Mouse (Mus musculus) MEL (cell line): ENCODE measurements around the gene Ppfia3. TPM values are rescaled to one million over a fixed set of nuclear protein-coding genes. Genes with fewer than 3 reads are reported as not detected.

Source experiments
- DNase-seq: peaks from one replicate; pipeline ENCODE4 v3.0.0; 2011; ENCODE audit warnings: low read depth, low spot score
- H3K27ac ChIP-seq: 2 replicates; pipeline ENCODE4 v1.5.1; 2012; ENCODE audit warnings: low read depth, mild to moderate bottlenecking, control low read depth, low read length, moderate library complexity; ENCODE audit not compliant: control insufficient read depth
- H3K27me3 ChIP-seq, 2 experiments: fragments of 150-350 bp in 1 of 2; sonication (generic) in 1 of 2; 2 replicates each; pipeline ENCODE4 v1.6.1; 2012; ENCODE audit warnings: low read length in 2 of 2, mild to moderate bottlenecking in 2 of 2, improper control_type of control experiment in 1 of 2, moderate library complexity in 1 of 2; ENCODE audit not compliant: insufficient read depth in 2 of 2, control insufficient read depth in 1 of 2
- H3K36me3 ChIP-seq, 2 experiments: 2 replicates each; pipeline ENCODE4 v1.6.1; 2012 to 2014; ENCODE audit warnings: low read length in 2 of 2, improper control_type of control experiment in 1 of 2, inconsistent platforms in 1 of 2, mild to moderate bottlenecking in 1 of 2; ENCODE audit not compliant: insufficient read depth in 2 of 2, control insufficient read depth in 1 of 2
- H3K4me1 ChIP-seq, 2 experiments: fragments of 150-350 bp in 1 of 2; sonication (generic) in 1 of 2; 2 replicates each; pipeline ENCODE4 v1.6.1; 2012; ENCODE audit warnings: low read length in 2 of 2, improper control_type of control experiment in 1 of 2, mild to moderate bottlenecking in 1 of 2; ENCODE audit not compliant: insufficient read depth in 2 of 2, control insufficient read depth in 1 of 2
- H3K4me3 ChIP-seq, 2 experiments: fragments of 150-350 bp in 1 of 2; sonication (generic) in 1 of 2; 2 replicates each; pipeline ENCODE4 v1.5.1; 2012; ENCODE audit warnings: low read depth in 2 of 2, low read length in 2 of 2, mild to moderate bottlenecking in 2 of 2, moderate library complexity in 2 of 2, control low read depth in 1 of 2, improper control_type of control experiment in 1 of 2; ENCODE audit not compliant: control insufficient read depth in 1 of 2, insufficient read depth in 1 of 2
- H3K79me2 ChIP-seq: 2 replicates; pipeline ENCODE4 v1.6.1; 2012; ENCODE audit warnings: mild to moderate bottlenecking, low read length, moderate library complexity; ENCODE audit not compliant: control insufficient read depth, poor library complexity, insufficient read depth
- H3K9ac ChIP-seq: 2 replicates; pipeline ENCODE4 v1.6.1; 2012; ENCODE audit warnings: low read depth, mild to moderate bottlenecking, control low read depth, low read length, moderate library complexity; ENCODE audit not compliant: control insufficient read depth, poor library complexity, severe bottlenecking
- H3K9me3 ChIP-seq: fragments of 150-350 bp; sonication (generic); replicated peaks from 2 replicates; pipeline ENCODE4 v1.6.1; 2012; ENCODE audit warnings: mild to moderate bottlenecking, low read length, improper control_type of control experiment, moderate library complexity; ENCODE audit not compliant: insufficient read depth
- BHLHE40 ChIP-seq: IDR thresholded peaks from 2 replicates; pipeline ENCODE4 v1.6.1; 2012; ENCODE audit warnings: low read depth, mild to moderate bottlenecking, inconsistent platforms, low read length, improper control_type of control experiment, borderline replicate concordance
- CHD1 ChIP-seq: IDR thresholded peaks from 2 replicates; pipeline ENCODE4 v1.6.1; 2012; ENCODE audit warnings: low read depth, mild to moderate bottlenecking, inconsistent platforms, low read length, improper control_type of control experiment
- CHD2 ChIP-seq: IDR thresholded peaks from 2 replicates; pipeline ENCODE4 v1.6.1; 2011; ENCODE audit warnings: low read length, improper control_type of control experiment
- ELF1 ChIP-seq: IDR thresholded peaks from 2 replicates; pipeline ENCODE4 v1.6.1; 2014; ENCODE audit warnings: low read depth, mild to moderate bottlenecking, inconsistent platforms, low read length, improper control_type of control experiment, moderate library complexity
- EP300 ChIP-seq, 2 experiments: IDR thresholded peaks; 2 replicates each; pipeline ENCODE4 v1.6.1; 2011; ENCODE audit warnings: improper control_type of control experiment in 2 of 2, low read length in 2 of 2, low read depth in 1 of 2, mild to moderate bottlenecking in 1 of 2
- ETS1 ChIP-seq: IDR thresholded peaks from 2 replicates; pipeline ENCODE4 v1.6.1; 2012; ENCODE audit warnings: low read depth, mild to moderate bottlenecking, inconsistent platforms, low read length, improper control_type of control experiment, moderate library complexity
- GATA1 ChIP-seq: IDR thresholded peaks from 2 replicates; pipeline ENCODE4 v1.6.1; 2011; ENCODE audit warnings: low read depth, low read length, improper control_type of control experiment
- HCFC1 ChIP-seq: IDR thresholded peaks from 2 replicates; pipeline ENCODE4 v1.6.1; 2012; ENCODE audit warnings: low read depth, mild to moderate bottlenecking, inconsistent platforms, low read length, improper control_type of control experiment, moderate library complexity
- JUND ChIP-seq: IDR thresholded peaks from 2 replicates; pipeline ENCODE4 v1.6.1; 2011; ENCODE audit warnings: low read depth, mild to moderate bottlenecking, improper control_type of control experiment, low read length
- KAT2A ChIP-seq: conservative IDR thresholded peaks from 2 replicates; pipeline ENCODE4 v1.6.1; 2012; ENCODE audit warnings: low read depth, low read length, improper control_type of control experiment, inconsistent platforms
- MAFK ChIP-seq: IDR thresholded peaks from 2 replicates; pipeline ENCODE4 v1.6.1; 2011; ENCODE audit warnings: low read depth, mild to moderate bottlenecking, low read length, improper control_type of control experiment, borderline replicate concordance
- MAX ChIP-seq: IDR thresholded peaks from 2 replicates; pipeline ENCODE4 v1.6.1; 2011; ENCODE audit warnings: low read length, improper control_type of control experiment
- MAZ ChIP-seq: IDR thresholded peaks from 2 replicates; pipeline ENCODE4 v1.6.1; 2012; ENCODE audit warnings: low read depth, mild to moderate bottlenecking, inconsistent platforms, low read length, improper control_type of control experiment
- MEF2A ChIP-seq: IDR thresholded peaks from 2 replicates; pipeline ENCODE4 v1.6.1; 2014; ENCODE audit warnings: low read depth, mild to moderate bottlenecking, inconsistent platforms, low read length, improper control_type of control experiment; ENCODE audit not compliant: poor library complexity, insufficient replicate concordance, severe bottlenecking; ENCODE audit errors: extremely low read depth
- MXI1 ChIP-seq: IDR thresholded peaks from 2 replicates; pipeline ENCODE4 v1.6.1; 2011; ENCODE audit warnings: mild to moderate bottlenecking, low read depth, low read length, improper control_type of control experiment
- MYB ChIP-seq: IDR thresholded peaks from 2 replicates; pipeline ENCODE4 v1.6.1; 2011; ENCODE audit warnings: mild to moderate bottlenecking, low read depth, low read length, improper control_type of control experiment
- MYC ChIP-seq: IDR thresholded peaks from 2 replicates; pipeline ENCODE4 v1.6.1; 2011; ENCODE audit warnings: low read depth, mild to moderate bottlenecking, low read length, improper control_type of control experiment, moderate library complexity
- NELFE ChIP-seq: IDR thresholded peaks from 2 replicates; pipeline ENCODE4 v1.6.1; 2011; ENCODE audit warnings: low read depth, low read length, improper control_type of control experiment
- NRF1 ChIP-seq: IDR thresholded peaks from 2 replicates; pipeline ENCODE4 v1.6.1; 2014; ENCODE audit warnings: low read depth, mild to moderate bottlenecking, inconsistent platforms, low read length, improper control_type of control experiment, moderate library complexity; ENCODE audit not compliant: poor library complexity, insufficient read depth, severe bottlenecking
- POLR2A ChIP-seq, 2 experiments: IDR thresholded peaks; 2 replicates each; pipeline ENCODE4 v1.6.1; 2011 to 2012; ENCODE audit warnings: low read length in 2 of 2, mild to moderate bottlenecking in 2 of 2, control low read depth in 1 of 2, improper control_type of control experiment in 1 of 2, low read depth in 1 of 2, moderate library complexity in 1 of 2; ENCODE audit not compliant: control insufficient read depth in 1 of 2, insufficient read depth in 1 of 2, poor library complexity in 1 of 2
- POLR2AphosphoS2 ChIP-seq: IDR thresholded peaks from 2 replicates; pipeline ENCODE4 v1.6.1; 2011; ENCODE audit warnings: low read length, improper control_type of control experiment
- POLR2AphosphoS5 ChIP-seq: IDR thresholded peaks from 2 replicates; pipeline ENCODE4 v1.6.1; 2012; ENCODE audit warnings: low read depth, borderline replicate concordance, mild to moderate bottlenecking, inconsistent platforms, low read length, moderate library complexity, mixed read lengths
- RAD21 ChIP-seq: IDR thresholded peaks from 2 replicates; pipeline ENCODE4 v1.6.1; 2011; ENCODE audit warnings: mild to moderate bottlenecking, low read depth, low read length, improper control_type of control experiment
- RCOR1 ChIP-seq: IDR thresholded peaks from 2 replicates; pipeline ENCODE4 v1.6.1; 2012; ENCODE audit warnings: low read depth, mild to moderate bottlenecking, inconsistent platforms, low read length, improper control_type of control experiment
- SIN3A ChIP-seq: IDR thresholded peaks from 2 replicates; pipeline ENCODE4 v1.6.1; 2012; ENCODE audit warnings: low read length, improper control_type of control experiment, inconsistent platforms
- SMC3 ChIP-seq: IDR thresholded peaks from 2 replicates; pipeline ENCODE4 v1.6.1; 2011; ENCODE audit warnings: low read depth, low read length, improper control_type of control experiment
- TAL1 ChIP-seq: IDR thresholded peaks from 2 replicates; pipeline ENCODE4 v1.6.1; 2012; ENCODE audit warnings: mild to moderate bottlenecking, inconsistent platforms, low read length, moderate library complexity, mixed read lengths
- TCF12 ChIP-seq: IDR thresholded peaks from 2 replicates; pipeline ENCODE4 v1.6.1; 2014; ENCODE audit warnings: low read depth, mild to moderate bottlenecking, inconsistent platforms, low read length, improper control_type of control experiment, moderate library complexity
- UBTF ChIP-seq: IDR thresholded peaks from 2 replicates; pipeline ENCODE4 v1.6.1; 2012; ENCODE audit warnings: low read depth, mild to moderate bottlenecking, inconsistent platforms, low read length, improper control_type of control experiment, moderate library complexity, borderline replicate concordance; ENCODE audit not compliant: insufficient read depth
- USF1 ChIP-seq: IDR thresholded peaks from 2 replicates; pipeline ENCODE4 v1.6.1; 2014; ENCODE audit warnings: low read depth, mild to moderate bottlenecking, inconsistent platforms, low read length, improper control_type of control experiment, moderate library complexity
- USF2 ChIP-seq, 2 experiments: IDR thresholded peaks; 2 replicates each; pipeline ENCODE4 v1.6.1; 2011 to 2012; ENCODE audit warnings: improper control_type of control experiment in 2 of 2, low read length in 2 of 2, borderline replicate concordance in 1 of 2, inconsistent platforms in 1 of 2, low read depth in 1 of 2, mild to moderate bottlenecking in 1 of 2; ENCODE audit not compliant: insufficient read depth in 1 of 2
- ZKSCAN1 ChIP-seq: IDR thresholded peaks from 2 replicates; pipeline ENCODE4 v1.6.1; 2012; ENCODE audit warnings: low read depth, mild to moderate bottlenecking, inconsistent platforms, low read length, improper control_type of control experiment, moderate library complexity
- ZMIZ1 ChIP-seq: IDR thresholded peaks from 2 replicates; pipeline ENCODE4 v1.6.1; 2012; ENCODE audit warnings: low read depth, mild to moderate bottlenecking, inconsistent platforms, low read length, improper control_type of control experiment, moderate library complexity
- ZNF384 ChIP-seq: IDR thresholded peaks from 2 replicates; pipeline ENCODE4 v1.6.1; 2012; ENCODE audit warnings: low read depth, mild to moderate bottlenecking, inconsistent platforms, low read length, improper control_type of control experiment
- polyA plus RNA-seq, 2 experiments: library from polyadenylated mRNA; stranded (reverse) in 1 of 2; unstranded in 1 of 2; fragments of >175 nt in 1 of 2; fragments of >200 nt in 1 of 2; gene quantifications; 2 replicates each; pipeline versions ENCODE4 v1.2.1 to v1.2.4; 2012; ENCODE audit warnings: low replicate concordance in 2 of 2, low read depth in 1 of 2; ENCODE audit not compliant: insufficient read length in 2 of 2, insufficient read depth in 1 of 2, missing spikeins in 1 of 2
- total RNA-seq: library from RNA; depleted of rRNA; stranded (reverse); fragments of 300-350 nt; gene quantifications from 2 replicates; pipeline ENCODE4 v1.2.3, GENCODE M21; 2012

Ppfia3 gene
- total and polyA plus RNA-seq, 3 experiments: 3.4 to 5.9 TPM; not detected in 1

- Histone ChIP-seq H3K36me3 (peaks cover 0 to 8% of the 10 kb centered on the region in 2 experiments; a peak in 1 of 4 replicates), H3K27me3 (no peaks in the 10 kb centered on the region), H3K79me2 (no peaks in the 10 kb centered on the region; the same call in 1 of the 2 replicates), H3K9ac (peak overlapping the region; percentile 82), H3K4me3 (peak overlapping the region; percentile 82 to 96), H3K9me3 (no peaks in the 10 kb centered on the region), H3K27ac (peak overlapping the region; percentile 72), H3K4me1 (peaks cover 3 to 26% of the 10 kb centered on the region in 2 experiments; a peak in 3 of 4 replicates)
- peak; percentile 97 for DNase-seq
- TF ChIP-seq POLR2A (IDR thresholded peaks at IDR 0.05; ENCODE audit: control insufficient read depth in 1 of 2, insufficient read depth in 1 of 2, low read depth in 1 of 2, low read length in 2 of 2, poor library complexity in 1 of 2) (peak; percentile 7 to 66; a peak in 2 of 4 replicates), CHD1 (peak; percentile 96), GATA1 (no peak), NRF1 (peak; percentile 36; the same call in 1 of the 2 replicates), JUND (no peak), ZKSCAN1 (no peak), ZMIZ1 (no peak), SMC3 (peak; percentile 30; the same call in 1 of the 2 replicates), HCFC1 (peak; percentile 30), MYC (peak; percentile 59), TCF12 (0 out of 2 replicates have a peak, but pooled peaks have one; percentile 30), CHD2 (peak; percentile 30; the same call in 1 of the 2 replicates), EP300 (IDR thresholded peaks at IDR 0.05; ENCODE audit: low read depth in 1 of 2, low read length in 2 of 2) (no peak), MAX (0 out of 2 replicates have a peak, but pooled peaks have one; percentile 45), ETS1 (peak; percentile 38; the same call in 1 of the 2 replicates), NELFE (peak; percentile 63), MAFK (no peak), MXI1 (peak; percentile 72), USF1 (no peak), POLR2AphosphoS2 (no peak), SIN3A (no peak), BHLHE40 (no peak), MEF2A (no peak), KAT2A (0 out of 2 replicates have a peak, but pooled peaks have one; percentile 11), UBTF (no peak), ZNF384 (peak; percentile 45), RCOR1 (no peak), ELF1 (0 out of 2 replicates have a peak, but pooled peaks have one; percentile 28), TAL1 (no peak), MYB (no peak), RAD21 (peak; percentile 2; the same call in 1 of the 2 replicates), USF2 (IDR thresholded peaks at IDR 0.05; ENCODE audit: borderline replicate concordance in 1 of 2, insufficient read depth in 1 of 2, low read depth in 1 of 2, low read length in 2 of 2) (no peak), POLR2AphosphoS5 (no peak), MAZ (peak; percentile 88; the same call in 1 of the 2 replicates)
Measured at GRCm38 (mm10) chr7:45367020-45367880, 431 bp upstream of the Ppfia3 start.
